Mouse (Mus musculus) liver, embryonic 14.5 days (tissue): ENCODE results near the gene Ccdc73. TPM values are rescaled to one million over a fixed set of nuclear protein-coding genes. Genes with fewer than 3 reads are reported as not detected.

Experiments used
- ATAC-seq: fragments of 200-750 bp; cut with Nextera tagmentation; 2 replicates; pipeline ENCODE4 v1.8.0; 2017; ENCODE audit warnings: moderate number of reproducible peaks, mild to moderate bottlenecking, moderate library complexity; ENCODE audit not compliant: insufficient read depth
- DNase-seq, 3 experiments: peaks; one replicate each; pipeline ENCODE4 v3.0.0-alpha.2; 2012 to 2013; ENCODE audit warnings: low read depth in 3 of 3, low spot score in 3 of 3
- H3K27ac ChIP-seq: fragments of 300-500 bp; sonication (generic); 2 replicates; pipeline ENCODE4 v1.5.1; 2014; ENCODE audit warnings: moderate library complexity, mild to moderate bottlenecking, control low read depth, inconsistent platforms
- H3K27me3 ChIP-seq: fragments of 300-500 bp; sonication (generic); 2 replicates; pipeline ENCODE4 v1.6.1; 2014; ENCODE audit warnings: mild to moderate bottlenecking, low read length, moderate library complexity; ENCODE audit not compliant: control insufficient read depth, insufficient read depth
- H3K36me3 ChIP-seq: fragments of 300-500 bp; sonication (generic); replicated peaks from 2 replicates; pipeline ENCODE4 v1.6.1; 2014; ENCODE audit warnings: low read depth; ENCODE audit not compliant: control insufficient read depth, insufficient read depth
- H3K4me1 ChIP-seq, 2 experiments: fragments of 200-500 bp in 1 of 2; fragments of 300-500 bp in 1 of 2; sonication (generic) in 1 of 2; replicated peaks; 2 replicates each; pipeline ENCODE4 v1.6.1; 2012 to 2014; ENCODE audit warnings: antibody characterized with exemption in 1 of 2, inconsistent platforms in 1 of 2, low read length in 1 of 2; ENCODE audit not compliant: control insufficient read depth in 2 of 2, insufficient read depth in 2 of 2
- H3K4me2 ChIP-seq: fragments of 300-500 bp; sonication (generic); 2 replicates; pipeline ENCODE4 v1.6.1; 2014; ENCODE audit warnings: low read depth, mild to moderate bottlenecking, control low read depth, moderate library complexity
- H3K4me3 ChIP-seq, 2 experiments: fragments of 200-500 bp in 1 of 2; fragments of 300-500 bp in 1 of 2; sonication (generic) in 1 of 2; 2 replicates each; pipeline ENCODE4 v1.5.1; 2012 to 2014; ENCODE audit warnings: low read depth in 2 of 2, low read length in 2 of 2, mild to moderate bottlenecking in 2 of 2, control low read depth in 1 of 2, inconsistent platforms in 1 of 2, moderate library complexity in 1 of 2; ENCODE audit not compliant: insufficient read depth in 1 of 2
- H3K9ac ChIP-seq: fragments of 300-500 bp; sonication (generic); replicated peaks from 2 replicates; pipeline ENCODE4 v1.6.1; 2014; ENCODE audit warnings: mild to moderate bottlenecking, control low read depth, moderate library complexity
- H3K9me3 ChIP-seq: fragments of 300-500 bp; sonication (generic); 2 replicates; pipeline ENCODE4 v1.6.1; 2016; ENCODE audit warnings: low read length, mixed read lengths; ENCODE audit not compliant: control insufficient read depth
- CTCF ChIP-seq: IDR thresholded peaks from 2 replicates; pipeline ENCODE4 v1.5.1; 2016; ENCODE audit warnings: antibody characterized with exemption, low read depth, control low read depth
- EP300 ChIP-seq: IDR thresholded peaks from 2 replicates; pipeline ENCODE4 v1.6.1; 2016; ENCODE audit warnings: antibody characterized with exemption, low read depth
- WGBS: fragments of 180-500 bp; shearing (Covaris S2); extraction: QIAGEN DNeasy Blood & Tissue Kit; methylation state at CpG from one replicate; pipeline ENCODE4 v1.1.7; 2014; ENCODE audit not compliant: insufficient replicate concordance; 5-methylcytosine and 5-hydroxymethylcytosine counted together
- polyA plus RNA-seq, 2 experiments: library from polyadenylated mRNA; depleted of rRNA in 1 of 2; stranded (reverse) in 1 of 2; unstranded in 1 of 2; fragments of >200 nt; fragmentation: Nextera tagmentation in 1 of 2; extraction: Ambion mirVana in 1 of 2; gene quantifications; 2 replicates each; pipeline versions ENCODE4 v1.2.1 to v1.2.3; 2012 to 2014

Gene Ccdc73
- polyA plus RNA-seq, 2 experiments, result 2.1 to 2.5 TPM

DNA sequence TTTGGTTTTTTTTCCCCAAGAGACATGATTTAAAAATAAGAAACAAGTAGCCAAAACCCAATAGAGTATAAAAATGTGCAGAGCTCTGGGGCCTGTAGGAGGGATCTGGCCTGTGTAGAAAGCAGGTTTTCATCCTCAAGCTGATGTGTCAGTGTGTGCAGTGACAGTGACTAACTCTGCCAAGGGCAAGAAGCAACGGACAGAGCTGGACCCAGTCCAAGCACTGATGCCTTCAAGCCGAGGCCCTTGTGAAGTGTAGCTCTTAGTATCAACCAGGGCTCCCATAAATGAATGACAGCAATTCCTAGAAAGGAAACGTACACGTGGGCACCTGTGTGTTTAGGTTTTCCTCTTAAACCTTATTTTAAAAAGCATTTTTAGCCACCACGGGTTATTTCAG, 161.2 kb downstream of the Ccdc73 start:
- TF ChIP-seq EP300 (no peak), CTCF (no peak)
- Histone ChIP-seq H3K36me3 (no peaks in the 10 kb centered on the region), H3K27ac (no peak overlapping the region), H3K4me2 (no peak overlapping the region), H3K4me3 (no peak overlapping the region), H3K4me1 (peaks cover 0 to under 1% of the 10 kb centered on the region in 2 experiments; a peak in 2 of 4 replicates), H3K9ac (no peak overlapping the region), H3K27me3 (no peaks in the 10 kb centered on the region), H3K9me3 (no peaks in the 10 kb centered on the region)
- DNase-seq (no peak), ATAC-seq (no peak)
- 58% methylated on average over 5 of the region's 5 CpGs for WGBS

DNA sequence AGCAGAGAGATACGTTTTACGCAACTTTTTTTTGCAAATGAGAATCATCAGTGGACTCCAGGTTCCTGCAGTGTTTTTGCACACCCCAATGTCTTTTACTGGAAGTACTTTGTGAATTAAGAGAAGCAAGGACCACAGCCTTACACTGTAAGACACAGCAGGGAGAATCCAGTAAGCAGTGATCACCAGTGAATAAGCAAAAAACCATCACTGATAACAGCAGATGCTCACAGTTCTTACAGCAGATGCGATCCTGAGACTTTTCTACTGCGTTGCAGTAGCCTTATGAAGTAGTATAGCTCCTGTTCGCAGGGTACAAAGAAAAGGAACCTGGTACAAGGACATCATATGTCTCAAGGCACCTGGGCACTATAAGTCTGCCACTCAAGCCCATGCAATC, 162.9 kb downstream of the Ccdc73 start:
- Histone ChIP-seq H3K4me2 (no peak overlapping the region), H3K9ac (no peak overlapping the region), H3K36me3 (no peaks in the 10 kb centered on the region), H3K4me3 (no peak overlapping the region), H3K27ac (no peak overlapping the region), H3K27me3 (no peaks in the 10 kb centered on the region), H3K9me3 (no peaks in the 10 kb centered on the region), H3K4me1 (no peaks in the 10 kb centered on the region)
- no peak for ATAC-seq
- WGBS, result 67% methylated on average over 5 of the region's 5 CpGs
- TF ChIP-seq CTCF (no peak), EP300 (no peak)
- DNase-seq, result no peak

DNA sequence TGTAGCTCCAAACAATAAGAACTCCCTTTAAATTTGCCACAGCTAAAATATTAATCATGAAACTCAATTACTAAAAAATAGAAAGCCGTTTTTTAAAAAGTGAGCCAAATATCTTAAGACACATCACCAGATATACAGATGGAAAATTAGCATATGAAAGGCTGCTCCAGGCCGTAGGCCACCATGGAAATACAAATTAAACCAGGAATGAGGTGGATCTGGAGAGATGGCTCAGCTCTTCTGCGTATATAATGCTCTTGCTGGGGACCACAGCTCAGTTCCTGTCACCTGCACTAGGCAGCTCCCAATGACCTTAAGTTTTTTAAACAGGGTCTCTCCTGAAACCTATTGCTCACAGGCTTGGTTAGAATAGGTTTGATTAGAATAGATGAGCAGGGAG, 166.5 kb downstream of the Ccdc73 start:
- WGBS, result 73% methylated on average over 3 of the region's 3 CpGs
- no peaks in the 10 kb centered on the region for H3K36me3 ChIP-seq
- no peak for DNase-seq
- no peaks in the 10 kb centered on the region for H3K27me3 ChIP-seq
- TF ChIP-seq EP300 (no peak), CTCF (no peak)
- H3K4me2 ChIP-seq, result no peak overlapping the region
- no peak overlapping the region for H3K9ac ChIP-seq
- H3K4me3 ChIP-seq, result no peak overlapping the region
- H3K9me3 ChIP-seq, result no peaks in the 10 kb centered on the region
- no peak for ATAC-seq
- H3K27ac ChIP-seq, result no peak overlapping the region
- H3K4me1 ChIP-seq, result peaks cover 0 to 3% of the 10 kb centered on the region in 2 experiments; a peak in 1 of 4 replicates

DNA sequence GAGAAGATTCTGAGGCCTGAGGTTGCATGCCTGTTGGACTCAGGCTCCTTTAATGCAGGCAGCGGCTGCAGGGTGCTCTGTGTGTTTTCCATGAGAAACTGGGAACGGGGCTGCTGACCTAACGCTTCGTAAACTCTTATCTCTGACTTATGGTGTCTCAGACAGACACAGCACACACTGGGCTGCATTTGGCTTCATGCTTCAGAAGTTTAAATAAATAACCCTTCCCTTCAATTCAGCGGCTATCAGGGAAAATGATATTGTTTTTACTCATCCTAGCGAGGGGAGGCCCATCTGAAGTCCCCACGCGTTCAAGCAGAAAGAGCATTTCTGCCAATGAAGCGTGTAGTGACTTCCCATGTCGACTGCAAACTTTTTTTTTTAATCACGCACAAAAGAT, 168.4 kb downstream of the Ccdc73 start:
- no peak overlapping the region for H3K27ac ChIP-seq
- no peaks in the 10 kb centered on the region for H3K36me3 ChIP-seq
- H3K4me1 ChIP-seq, result peaks cover 0 to 3% of the 10 kb centered on the region in 2 experiments; a peak in 1 of 4 replicates
- H3K9me3 ChIP-seq, result no peaks in the 10 kb centered on the region
- no peak overlapping the region for H3K4me3 ChIP-seq
- WGBS, result 69% methylated on average over 11 of the region's 11 CpGs
- no peak for DNase-seq
- no peaks in the 10 kb centered on the region for H3K27me3 ChIP-seq
- no peak for ATAC-seq
- TF ChIP-seq CTCF, result no peak
- TF ChIP-seq EP300, result no peak
- no peak overlapping the region for H3K9ac ChIP-seq
- no peak overlapping the region for H3K4me2 ChIP-seq

DNA sequence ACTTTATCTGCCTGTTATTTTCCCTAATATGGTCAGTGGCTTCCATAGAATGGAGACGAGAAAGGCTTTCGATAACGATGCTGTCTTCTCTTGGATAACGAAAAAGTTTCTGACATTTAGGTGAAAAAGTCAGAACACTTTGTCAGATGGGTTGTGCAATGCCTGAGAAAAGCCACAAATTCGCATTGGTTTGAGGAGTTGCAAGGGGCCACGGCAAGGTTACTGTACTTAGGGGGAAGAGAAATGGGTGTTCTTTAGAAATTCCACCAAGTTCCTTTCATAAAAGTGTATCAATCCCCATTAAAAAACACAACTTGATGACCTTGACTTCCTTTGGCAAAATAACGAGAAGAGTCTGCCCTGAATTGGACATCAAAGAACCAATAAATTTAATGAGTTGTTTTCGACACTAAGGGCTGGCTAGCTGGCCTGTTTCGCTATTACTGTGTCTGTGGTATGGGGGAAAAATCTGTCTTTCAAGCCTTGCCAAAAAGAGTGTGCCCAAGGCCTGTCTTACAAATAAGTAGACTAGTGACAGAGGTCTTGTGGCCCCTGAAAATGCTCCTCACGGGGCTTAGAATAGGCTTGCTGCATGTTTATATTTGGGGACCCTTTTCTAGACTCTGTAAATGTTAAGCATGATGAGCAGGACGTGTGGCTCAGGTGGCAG, 168.9 kb downstream of the Ccdc73 start:
- no peaks in the 10 kb centered on the region for H3K27me3 ChIP-seq
- H3K4me2 ChIP-seq, result no peak overlapping the region
- no peak for DNase-seq
- H3K4me3 ChIP-seq, result no peak overlapping the region
- H3K27ac ChIP-seq, result no peak overlapping the region
- peaks cover 0 to 3% of the 10 kb centered on the region in 2 experiments; a peak in 1 of 4 replicates for H3K4me1 ChIP-seq
- no peak for TF ChIP-seq CTCF
- no peak for TF ChIP-seq EP300
- H3K9me3 ChIP-seq, result no peaks in the 10 kb centered on the region
- WGBS, result 67% methylated on average over 11 of the region's 11 CpGs
- no peak overlapping the region for H3K9ac ChIP-seq
- H3K36me3 ChIP-seq, result no peaks in the 10 kb centered on the region
- ATAC-seq, result no peak
